Mouse (Mus musculus): ENCODE measurements at regions not wholly inside any gene's neighbourhood (a gene's known extent, or its start where the extent isn't known, plus 50 kb on each side); places are given as distances from the start of the nearest gene placed in this dataset.

GRCm38 (mm10) chr11:40366573-40366972, 328.4 kb downstream of the Mat2b start:
- no peak overlapping the region for H3K9ac ChIP-seq (replicated peaks; ENCODE audit: low read length)
- no peak overlapping the region for H3K4me3 ChIP-seq (ENCODE audit: low read depth, low read length)
- no peak for DNase-seq (ENCODE audit: low spot score)
- ATAC-seq (replicated peaks; ENCODE audit: insufficient number of reproducible peaks, low FRiP score, low TSS enrichment, low read depth), result no peak
- no peaks in the 10 kb centered on the region for H3K4me1 ChIP-seq (ENCODE audit: control insufficient read depth, insufficient read depth, low read length)
- H3K36me3 ChIP-seq (replicated peaks; ENCODE audit: control insufficient read depth, insufficient read depth, low read depth, low read length), result no peaks in the 10 kb centered on the region
- H3K4me2 ChIP-seq (ENCODE audit: low read depth, low read length), result no peak overlapping the region
- no peaks in the 10 kb centered on the region for H3K27me3 ChIP-seq (ENCODE audit: control insufficient read depth, insufficient read depth, low read length)
- no peak overlapping the region for H3K27ac ChIP-seq (replicated peaks; ENCODE audit: low read depth, low read length)
- no peaks in the 10 kb centered on the region for H3K9me3 ChIP-seq (replicated peaks; ENCODE audit: control insufficient read depth, low read length)

GRCm38 (mm10) chr11:40362530-40363185, 332.3 kb downstream of the Mat2b start:
- 36% methylated on average over 2 of the region's 2 CpGs for WGBS
- H3K9ac ChIP-seq (replicated peaks; ENCODE audit: low read length), result no peak overlapping the region
- ATAC-seq (replicated peaks; ENCODE audit: insufficient number of reproducible peaks, low FRiP score, low TSS enrichment, low read depth), result 0 out of 2 replicates have a peak, but pooled peaks have one; percentile 23
- no peak for DNase-seq (ENCODE audit: low spot score)
- no peaks in the 10 kb centered on the region for H3K9me3 ChIP-seq (replicated peaks; ENCODE audit: control insufficient read depth, low read length)
- H3K4me3 ChIP-seq (ENCODE audit: low read depth, low read length), result no peak overlapping the region
- no peaks in the 10 kb centered on the region for H3K4me1 ChIP-seq (ENCODE audit: control insufficient read depth, insufficient read depth, low read length)
- no peak overlapping the region for H3K4me2 ChIP-seq (ENCODE audit: low read depth, low read length)
- H3K36me3 ChIP-seq (replicated peaks; ENCODE audit: control insufficient read depth, insufficient read depth, low read depth, low read length), result no peaks in the 10 kb centered on the region
- no peaks in the 10 kb centered on the region for H3K27me3 ChIP-seq (ENCODE audit: control insufficient read depth, insufficient read depth, low read length)
- H3K27ac ChIP-seq (replicated peaks; ENCODE audit: low read depth, low read length), result no peak overlapping the region
